Mouse (Mus musculus): Measurements from ENCODE around the gene Rps7. TPM values are rescaled to one million over a fixed set of nuclear protein-coding genes. Genes with fewer than 3 reads are reported as not detected.

Rps7 gene
- total RNA-seq, 2 experiments from 2014 or later: 261 to 309 TPM

DNA sequence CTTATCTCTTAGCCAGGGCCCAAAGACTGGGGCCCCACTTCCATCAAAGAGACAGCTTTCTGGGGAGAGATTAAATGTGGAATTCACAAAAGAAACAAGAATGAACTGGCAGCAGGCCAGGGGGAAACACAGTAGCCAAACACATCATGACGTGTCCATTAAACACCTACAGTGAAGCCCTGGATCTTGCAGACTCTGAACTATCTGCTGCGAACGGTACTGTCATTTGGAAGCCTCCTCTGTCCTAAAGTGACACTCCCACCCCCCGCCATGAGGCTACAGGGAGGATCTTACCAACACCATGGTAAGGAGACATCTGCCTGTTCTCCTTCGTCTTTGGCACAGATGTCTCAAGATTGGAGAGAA lies 13.6 kb downstream of the Rps7 start:
- intact Hi-C loops (cut with DNase I; ENCODE audit: low total_unique reads): no loop called here
- DNase-seq: no peak

DNA sequence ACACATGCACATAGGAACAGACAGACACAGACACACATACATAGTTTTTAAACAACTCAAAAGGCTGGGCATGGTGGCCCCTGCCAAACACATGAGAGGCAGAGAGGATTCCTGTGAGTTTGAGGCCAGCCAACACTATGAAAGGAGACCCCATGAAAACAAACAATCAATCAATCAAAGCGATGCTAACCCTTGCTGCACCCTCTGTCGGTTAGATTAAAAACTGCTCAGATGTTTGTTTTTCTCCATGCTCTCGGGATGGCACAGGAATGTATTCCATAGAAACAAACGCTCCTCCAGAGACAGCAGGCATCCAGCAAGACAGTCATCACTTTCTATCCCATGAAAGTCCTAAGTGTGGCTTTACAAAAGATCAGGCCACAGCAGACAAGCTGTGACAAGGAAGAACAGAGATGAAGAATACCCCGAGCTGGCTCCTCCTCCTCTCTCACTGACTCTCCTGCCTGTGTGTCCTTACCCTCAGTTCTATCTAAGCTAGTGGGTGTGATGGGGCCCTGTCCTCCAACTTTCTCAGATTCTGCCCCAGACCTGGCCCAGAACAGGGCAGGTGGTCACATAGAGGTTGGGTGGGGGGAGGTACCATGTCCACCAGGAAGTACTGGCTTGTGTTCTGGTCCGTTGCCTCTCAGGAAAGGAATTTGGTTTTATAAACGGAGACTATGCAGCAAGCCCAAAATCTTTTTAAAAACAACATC lies 14.1 kb downstream of the Rps7 start:
- DNase-seq: no peak
- intact Hi-C loops (cut with DNase I; ENCODE audit: low total_unique reads): no loop called here

DNA sequence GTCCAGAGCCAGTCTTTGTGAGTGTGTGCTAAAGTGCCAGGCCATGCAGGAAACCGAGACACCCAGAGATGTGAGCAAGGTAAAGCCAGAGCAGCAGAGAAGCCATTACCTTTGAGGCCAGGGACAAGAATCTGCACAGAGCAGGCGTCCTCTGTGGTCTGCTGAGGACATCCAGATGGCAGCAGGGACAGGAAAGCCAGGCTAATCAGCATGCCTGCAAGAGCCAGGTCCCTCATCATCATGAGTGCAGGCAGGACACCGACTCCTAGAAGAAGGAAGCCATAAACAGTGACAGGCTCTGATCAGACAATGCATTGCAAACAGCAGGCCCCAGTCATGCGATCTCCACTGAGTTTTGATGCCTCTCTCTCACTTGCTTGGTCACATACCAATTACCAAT lies 18.5 kb downstream of the Rps7 start:
- no peak for DNase-seq
- intact Hi-C loops (cut with DNase I; ENCODE audit: low total_unique reads): no loop called here

DNA sequence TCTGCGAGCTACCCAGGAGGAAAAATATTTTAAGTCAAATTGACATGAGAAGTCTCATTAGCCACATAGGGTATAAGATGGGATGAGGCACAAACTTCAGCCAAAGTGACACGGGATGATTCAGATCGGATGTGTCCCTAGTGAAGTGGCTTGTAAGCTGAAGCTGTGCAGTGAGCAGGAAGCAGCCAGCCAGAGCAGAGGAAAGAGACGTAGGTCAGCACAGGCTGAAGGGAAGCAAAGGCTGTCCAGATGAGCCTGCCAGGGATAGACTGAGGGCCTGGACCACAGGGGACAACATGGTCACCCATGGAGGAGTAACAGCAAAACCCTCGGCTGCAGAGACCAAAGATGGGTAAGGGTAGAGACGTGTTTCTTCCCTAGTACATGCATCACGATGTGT lies 21.4 kb downstream of the Rps7 start:
- intact Hi-C loops (cut with DNase I; ENCODE audit: low total_unique reads): no loop called here
- no peak for DNase-seq

DNA sequence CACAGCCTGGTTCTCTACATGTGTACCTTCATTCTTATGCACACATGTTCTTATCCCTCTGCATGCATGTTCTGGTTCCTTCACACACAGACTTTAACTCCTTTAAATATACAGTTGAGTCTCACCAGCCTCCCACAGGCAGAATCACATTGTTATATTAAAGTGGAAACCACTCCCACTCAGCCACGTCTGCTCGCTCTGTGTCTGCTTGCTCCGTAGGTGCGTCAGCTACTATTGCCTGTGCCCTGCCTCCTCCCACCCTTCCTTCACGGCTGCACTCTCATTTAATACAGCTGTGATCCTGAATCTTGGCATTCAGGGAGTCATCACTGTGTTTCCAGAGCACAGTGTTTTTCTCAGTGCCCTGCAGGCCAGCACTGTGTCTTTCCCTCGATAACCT lies 23.4 kb downstream of the Rps7 start:
- no peak for DNase-seq
- intact Hi-C loops (cut with DNase I; ENCODE audit: low total_unique reads): no loop called here

DNA sequence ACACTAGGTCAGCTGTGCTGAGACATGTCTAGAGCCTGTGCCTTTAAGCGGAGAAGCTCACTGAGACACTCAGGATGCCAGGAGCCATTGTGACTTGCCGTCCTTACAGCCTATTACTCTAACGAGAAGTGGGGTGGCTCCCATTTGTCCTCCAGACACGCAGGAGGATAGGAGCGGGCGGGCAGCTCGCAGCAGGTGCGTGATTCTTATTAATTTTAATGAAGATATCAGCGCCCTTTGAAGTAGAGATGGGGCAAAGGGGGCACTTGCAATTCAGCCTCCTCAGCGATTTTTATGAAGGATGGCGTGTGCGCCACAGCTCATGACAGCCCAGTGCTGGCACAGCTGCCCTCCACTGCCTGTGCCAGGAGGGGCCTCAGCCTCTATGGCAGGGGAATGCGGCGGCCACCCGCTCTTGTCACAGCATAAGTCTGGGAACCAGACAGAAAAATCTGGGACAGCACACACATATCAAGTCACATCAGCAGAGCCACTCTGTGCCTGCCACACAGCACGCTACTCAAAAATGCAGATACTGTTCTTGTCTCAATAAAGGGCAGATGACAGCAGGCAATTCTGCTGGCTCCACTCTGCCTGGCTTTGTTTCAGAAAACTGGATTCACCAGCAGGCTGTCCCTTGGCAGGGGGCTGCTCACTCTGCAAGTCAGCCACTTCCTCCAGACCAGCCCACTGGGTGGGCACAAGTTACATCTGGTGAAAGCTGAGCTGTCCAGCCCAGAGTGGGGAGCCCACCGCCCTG lies 28.0 kb downstream of the Rps7 start:
- intact Hi-C loops (cut with DNase I; ENCODE audit: low total_unique reads): no loop called here

DNA sequence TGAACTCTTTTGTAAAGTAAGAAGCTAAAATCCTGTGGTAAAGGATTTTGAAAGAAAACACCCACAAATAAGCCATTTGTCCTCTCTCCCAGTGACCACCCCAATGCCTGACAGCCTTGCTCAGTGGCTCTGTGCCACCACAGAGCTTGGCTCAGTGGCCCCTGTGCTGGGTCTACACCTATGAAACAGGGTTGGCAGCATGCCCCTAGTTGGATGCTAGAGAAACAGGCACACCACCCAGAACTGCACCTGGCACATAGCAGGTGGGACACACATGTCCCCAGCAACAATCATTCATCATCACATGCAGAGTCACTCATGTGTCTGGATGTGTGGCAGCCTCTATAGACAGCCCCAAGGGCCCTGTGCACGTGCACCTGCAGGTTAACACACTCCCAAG lies 32.3 kb downstream of the Rps7 start:
- DNase-seq: no peak
- intact Hi-C loops (cut with DNase I; ENCODE audit: low total_unique reads): no loop called here

More for the DNA sequence above, 28.0 kb downstream of the Rps7 start:
- no peak for DNase-seq

DNA sequence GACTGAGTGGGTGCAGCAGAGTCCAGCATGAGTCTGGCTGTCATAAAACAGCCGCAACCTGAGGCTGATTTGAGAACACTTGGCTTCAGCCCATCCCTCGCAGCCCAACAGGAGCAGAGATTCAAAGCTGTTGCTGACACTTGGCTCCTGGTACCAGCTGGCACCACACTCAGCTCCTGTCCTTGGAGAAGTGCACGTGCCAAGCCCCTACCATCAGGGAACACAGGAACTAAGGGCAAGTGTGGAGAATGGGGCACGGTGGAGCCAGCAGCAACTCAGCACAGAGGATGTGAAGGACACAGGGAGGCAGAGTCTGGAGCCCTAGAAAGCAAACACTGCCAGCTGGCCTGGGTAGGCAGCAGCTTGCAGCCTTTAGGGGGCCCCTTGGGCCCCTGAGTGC lies 33.5 kb downstream of the Rps7 start:
- peak; percentile 47 for DNase-seq
- intact Hi-C loops (cut with DNase I; ENCODE audit: low total_unique reads): no loop called here

DNA sequence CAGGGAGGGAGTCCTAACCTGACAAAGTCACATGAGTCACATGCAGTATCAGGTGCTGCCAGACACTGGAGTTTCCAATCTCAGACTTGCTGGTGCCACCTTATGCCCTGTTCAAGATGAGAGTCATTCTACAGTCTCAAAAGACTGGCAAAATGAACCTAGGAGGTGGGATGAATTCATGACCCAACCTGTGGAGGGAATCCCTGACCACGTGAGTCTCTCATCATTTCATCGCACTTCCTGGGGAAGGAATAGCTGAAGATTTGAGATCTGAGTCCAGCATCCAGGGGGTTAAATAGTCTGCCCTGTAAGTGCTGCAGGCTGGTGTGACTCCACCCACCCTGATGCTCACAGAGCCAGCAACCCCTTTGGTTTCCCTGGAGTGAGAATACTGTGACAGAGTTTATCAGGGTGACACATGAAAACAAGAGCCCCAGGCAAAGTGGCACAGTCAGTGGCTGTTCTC lies 37.2 kb downstream of the Rps7 start:
- DNase-seq: no peak
- intact Hi-C loops (cut with DNase I; ENCODE audit: low total_unique reads): loop anchor here (10.0 kb wide), 1 partner anchor 1256 kb away; no protein-coding TSS in a partner anchor

DNA sequence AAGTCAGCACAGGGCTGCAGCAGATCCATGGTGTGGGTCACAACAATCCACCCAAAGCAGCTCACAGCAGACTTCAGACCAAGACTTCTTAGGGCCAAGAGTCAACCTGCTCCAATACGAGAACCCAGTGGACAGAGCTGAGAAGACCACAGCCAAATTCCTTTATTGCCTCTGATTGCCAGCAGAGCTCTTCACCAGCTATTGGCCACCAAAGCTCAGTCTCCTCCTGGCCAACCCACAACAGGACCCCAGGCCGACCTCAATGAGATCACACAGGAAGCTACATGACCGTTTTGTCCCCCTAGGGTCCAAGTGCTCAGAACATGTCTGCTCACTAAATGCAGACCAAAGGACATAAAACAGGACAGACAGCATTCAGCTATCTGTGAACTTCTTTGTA lies 37.6 kb downstream of the Rps7 start:
- intact Hi-C loops (cut with DNase I; ENCODE audit: low total_unique reads): loop anchor here (10.0 kb wide), 1 partner anchor 1257 kb away; no protein-coding TSS in a partner anchor
- DNase-seq: no peak

DNA sequence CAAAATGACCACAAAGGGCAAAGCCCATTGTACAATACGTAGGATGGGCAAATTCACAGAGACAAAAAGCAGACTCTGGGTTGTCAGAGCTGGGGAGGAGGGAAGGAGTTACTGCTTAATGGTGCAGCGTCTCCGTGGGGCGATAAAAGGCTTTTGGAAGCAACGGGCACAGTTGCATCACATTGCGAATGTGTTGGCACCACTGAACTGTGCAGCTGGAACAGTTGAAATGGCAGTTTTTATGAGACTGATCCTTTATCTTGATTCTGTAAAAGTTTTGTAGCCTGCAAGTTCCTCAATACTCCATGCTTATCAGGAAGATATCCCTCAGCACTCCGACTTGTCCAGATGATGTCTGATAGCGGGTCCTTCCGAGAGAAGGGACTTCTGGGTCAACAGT lies 38.1 kb downstream of the Rps7 start:
- intact Hi-C loops (cut with DNase I; ENCODE audit: low total_unique reads): loop anchor here (10.0 kb wide), 1 partner anchor 1257 kb away; no protein-coding TSS in a partner anchor
- no peak for DNase-seq

DNA sequence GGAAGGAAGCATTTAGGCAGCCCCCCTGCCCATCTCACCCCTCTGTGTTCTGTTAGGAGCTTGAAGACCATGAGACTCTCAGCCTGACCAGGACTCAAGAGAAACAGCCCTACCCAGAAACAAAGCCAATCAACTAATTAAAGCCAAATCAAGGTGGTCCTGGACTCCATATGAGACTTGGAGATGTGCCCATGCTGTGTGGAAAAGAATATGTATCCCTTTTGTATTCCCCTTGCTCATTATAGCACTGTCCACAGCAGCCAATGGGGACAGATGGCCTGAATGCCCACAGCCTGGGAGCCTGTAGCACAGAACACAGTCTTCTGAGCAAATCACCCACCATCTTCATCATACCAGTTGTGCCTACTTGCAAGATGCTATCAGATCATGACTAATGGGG lies 38.9 kb downstream of the Rps7 start:
- no peak for DNase-seq

DNA sequence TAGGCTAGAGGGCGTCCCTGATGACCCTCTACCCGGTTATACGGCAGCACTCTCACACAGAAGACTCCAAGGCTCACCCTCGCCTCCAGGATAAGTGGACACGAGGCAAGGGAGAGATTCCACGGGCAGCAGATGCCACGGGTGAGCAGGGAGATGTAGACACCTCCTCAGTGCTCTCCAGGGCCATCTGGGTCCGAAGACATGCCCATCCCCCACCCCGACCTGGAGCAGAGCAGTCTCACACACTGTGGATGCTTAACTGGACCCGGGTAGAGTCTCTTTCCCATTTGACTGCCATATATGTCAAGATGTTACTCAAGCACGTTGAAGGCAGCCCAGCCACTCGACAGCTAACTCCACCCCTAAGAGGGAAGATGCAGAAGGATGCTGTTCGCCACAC lies 45.3 kb downstream of the Rps7 start:
- DNase-seq: no peak
- intact Hi-C loops (cut with DNase I; ENCODE audit: low total_unique reads): loop anchor here (10.0 kb wide), 1 partner anchor 1264 kb away; no protein-coding TSS in a partner anchor

More for the DNA sequence above, 38.9 kb downstream of the Rps7 start:
- intact Hi-C loops (cut with DNase I; ENCODE audit: low total_unique reads): loop anchor here (10.0 kb wide), 1 partner anchor 1258 kb away; no protein-coding TSS in a partner anchor

DNA sequence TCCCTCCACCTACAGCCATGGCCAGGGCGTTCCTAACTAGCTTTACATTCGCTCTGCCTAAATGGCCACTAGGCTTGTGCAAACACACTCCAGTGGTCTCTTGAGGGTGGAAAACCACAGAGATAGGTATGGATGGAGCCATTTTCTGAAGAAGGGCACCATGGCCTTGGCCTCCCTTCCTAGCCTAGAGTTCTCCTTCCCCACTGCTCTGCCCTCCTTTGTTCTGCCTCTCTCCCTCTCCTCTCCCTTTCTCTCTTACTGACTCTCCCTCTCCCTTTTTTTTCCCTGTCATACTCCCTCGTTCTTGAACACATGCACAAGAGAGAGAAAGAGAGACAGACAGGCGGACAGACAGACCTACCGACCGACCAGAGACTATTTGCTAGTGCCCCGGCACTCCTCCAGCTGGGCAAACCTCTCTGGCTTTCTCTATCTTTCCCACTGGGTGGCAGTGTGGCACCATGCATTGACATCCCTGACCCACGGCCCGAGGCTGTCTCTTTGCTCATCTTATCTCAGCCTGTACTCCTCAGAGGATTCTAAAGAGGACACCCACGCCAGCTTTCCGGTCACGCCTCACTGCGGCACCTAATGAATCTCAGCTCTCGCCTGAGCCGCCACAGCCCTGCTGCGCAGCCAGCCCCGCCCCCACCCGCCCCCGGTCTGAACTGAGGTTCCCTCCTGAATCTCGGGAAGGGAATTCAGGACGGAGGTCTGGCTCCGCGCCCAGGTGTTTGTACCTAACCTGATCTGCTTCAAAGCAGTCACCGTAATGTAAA lies 46.5 kb downstream of the Rps7 start:
- DNase-seq: peak; percentile 81
- intact Hi-C loops (cut with DNase I; ENCODE audit: low total_unique reads): no loop called here

DNA sequence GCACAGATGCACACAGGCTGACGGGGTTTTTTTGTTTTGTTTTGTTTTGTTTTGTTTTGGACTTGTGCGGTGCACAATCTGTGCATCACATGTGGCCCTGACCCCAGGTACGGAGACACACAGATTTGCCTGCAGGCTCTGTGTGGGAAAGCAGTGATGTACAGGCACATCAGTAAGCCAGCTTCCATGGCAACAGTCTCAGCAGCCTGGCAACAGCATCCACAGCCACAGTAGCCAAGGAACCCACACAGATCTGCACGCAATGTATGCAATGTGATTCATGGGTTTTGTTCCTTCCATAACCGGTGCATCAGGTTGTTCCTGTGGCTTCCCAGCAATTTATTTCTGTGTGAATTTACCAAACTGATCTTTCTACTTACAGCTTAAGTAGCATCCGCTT lies 47.8 kb downstream of the Rps7 start:
- intact Hi-C loops (cut with DNase I; ENCODE audit: low total_unique reads): no loop called here
- no peak for DNase-seq

DNA sequence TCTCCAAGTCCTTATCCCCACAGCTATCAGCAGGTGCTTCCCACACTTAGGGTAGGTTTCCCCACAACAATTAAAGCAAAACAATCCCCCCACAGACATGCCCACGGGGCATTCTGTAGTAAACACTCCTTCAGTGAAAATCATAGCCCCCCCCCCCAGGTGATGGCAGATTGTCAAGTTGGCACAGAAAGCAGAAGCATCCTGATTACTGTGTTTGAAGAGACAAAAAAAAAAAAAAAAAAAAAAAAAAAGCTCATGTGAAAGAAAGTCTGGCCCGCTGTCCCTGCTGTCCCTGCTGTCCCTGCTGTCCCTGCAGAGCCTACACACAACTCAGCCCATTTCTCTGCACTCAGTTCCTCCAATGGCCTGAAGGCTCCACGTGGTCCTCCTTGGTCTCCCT lies 51.7 kb downstream of the Rps7 start:
- no peak for DNase-seq
- intact Hi-C loops (cut with DNase I; ENCODE audit: low total_unique reads): no loop called here

DNA sequence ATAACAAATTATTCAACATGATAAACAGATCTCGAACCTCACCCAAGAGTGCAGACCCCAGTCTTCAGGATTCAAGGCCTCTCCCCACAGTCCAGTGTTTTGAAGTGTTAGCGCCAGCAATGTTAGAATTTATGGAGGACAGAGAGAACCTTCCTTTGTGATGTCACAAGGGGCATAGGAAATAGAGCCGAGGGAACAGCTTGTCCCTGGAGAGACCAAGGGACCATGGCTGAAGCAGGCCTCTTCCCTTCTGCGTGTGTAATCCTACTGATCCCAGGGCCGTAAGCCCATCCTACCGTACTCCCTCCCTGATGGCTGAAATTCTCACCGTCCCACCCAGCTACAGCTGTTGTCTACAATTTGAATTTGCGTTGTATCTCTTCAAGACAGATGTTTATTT lies 53.3 kb downstream of the Rps7 start, which contains the start of gene Allc:
Gene Allc (minus strand): TSS at position 101 of the 400 bp plus-strand sequence.
- no peak for DNase-seq
- intact Hi-C loops (cut with DNase I; ENCODE audit: low total_unique reads): no loop called here

All from gastrocnemius, postnatal 14 days (tissue).